Mouse (Mus musculus) thymus, postnatal 4 days (tissue): ENCODE results near the gene Alox12.

Experiments used
- DNase-seq: peaks from one replicate; pipeline ENCODE4 v3.0.0; 2021

Alox12 gene

DNA sequence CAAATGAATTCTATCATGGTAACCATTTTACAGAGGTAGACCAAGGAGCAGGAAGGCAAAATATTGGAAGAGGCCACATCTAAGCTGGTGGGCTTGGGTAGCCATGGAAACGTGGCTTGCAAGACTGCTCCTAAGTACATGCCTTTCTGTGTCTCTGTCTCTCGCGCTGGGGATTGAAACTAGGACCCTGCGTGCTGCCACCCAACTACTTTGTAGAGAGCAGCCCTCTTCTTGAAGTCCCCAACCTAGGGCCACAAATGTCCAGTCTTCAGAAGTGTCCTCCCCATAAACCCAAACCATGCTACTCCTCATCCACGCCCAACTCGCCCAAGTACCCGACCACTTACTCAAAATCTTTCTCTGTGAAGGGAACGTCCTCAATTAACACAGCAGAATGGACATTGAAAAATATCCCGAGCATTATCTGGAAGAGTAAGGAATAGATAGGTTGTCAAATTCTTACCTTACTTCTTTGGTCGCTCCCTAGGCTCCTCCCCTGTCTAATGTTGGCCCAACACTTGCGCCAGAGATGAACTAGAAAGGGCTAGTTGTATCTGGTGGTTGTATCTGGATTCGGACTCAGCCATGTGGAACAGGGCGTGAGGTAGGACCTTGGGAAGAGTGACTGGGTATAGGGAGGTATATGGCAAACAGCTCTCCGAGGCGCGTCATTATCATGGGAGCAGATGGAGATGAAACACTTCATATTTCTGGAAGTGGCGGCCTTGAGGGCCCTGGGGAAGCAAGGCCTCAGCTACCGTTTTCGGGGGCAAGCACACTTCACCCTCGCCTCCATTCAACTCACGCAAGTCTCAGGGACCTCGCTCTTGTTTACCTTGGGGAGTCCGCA, 16.3 kb downstream of the Alox12 start:
- no peak for DNase-seq

DNA sequence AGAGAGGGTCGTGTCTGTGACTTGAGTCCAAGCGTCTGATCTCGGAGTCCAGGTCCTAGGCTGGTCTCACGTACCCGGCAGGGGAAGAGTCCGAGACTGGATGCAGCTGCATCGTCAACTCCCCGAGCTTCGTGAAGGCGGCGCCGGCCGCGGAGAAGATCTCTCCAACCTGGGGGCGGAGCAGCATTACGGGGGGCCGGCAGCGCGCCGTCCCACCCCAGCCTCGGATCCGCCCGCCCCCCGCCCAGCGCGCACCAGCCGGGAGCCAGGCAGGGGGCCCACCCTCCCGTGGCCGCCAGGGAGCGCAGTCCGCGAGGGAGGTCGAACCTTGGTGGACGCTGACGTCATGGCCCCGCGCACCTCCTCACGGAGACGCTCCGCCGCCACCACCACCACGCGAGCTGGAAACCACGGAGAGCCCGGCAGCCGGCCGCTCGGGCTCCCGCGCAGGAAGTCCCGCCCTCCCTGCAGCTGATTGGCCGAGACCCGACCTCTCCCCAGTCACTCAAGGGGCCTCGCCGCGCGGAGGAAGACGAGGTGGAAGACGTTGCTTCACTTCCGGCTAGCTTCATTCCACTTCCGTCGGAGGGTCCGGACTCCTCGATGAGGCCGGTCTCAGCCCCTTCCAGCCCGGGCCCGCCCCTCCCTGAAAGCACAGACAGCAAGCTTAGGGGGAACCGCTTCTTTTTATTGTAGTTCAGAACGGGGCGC, 17.5 kb downstream of the Alox12 start, which contains the start of gene 0610010K14Rik:
Gene 0610010K14Rik (minus strand): TSS at position 458 of the 711 bp plus-strand sequence.
- peak; percentile 98 for DNase-seq

DNA sequence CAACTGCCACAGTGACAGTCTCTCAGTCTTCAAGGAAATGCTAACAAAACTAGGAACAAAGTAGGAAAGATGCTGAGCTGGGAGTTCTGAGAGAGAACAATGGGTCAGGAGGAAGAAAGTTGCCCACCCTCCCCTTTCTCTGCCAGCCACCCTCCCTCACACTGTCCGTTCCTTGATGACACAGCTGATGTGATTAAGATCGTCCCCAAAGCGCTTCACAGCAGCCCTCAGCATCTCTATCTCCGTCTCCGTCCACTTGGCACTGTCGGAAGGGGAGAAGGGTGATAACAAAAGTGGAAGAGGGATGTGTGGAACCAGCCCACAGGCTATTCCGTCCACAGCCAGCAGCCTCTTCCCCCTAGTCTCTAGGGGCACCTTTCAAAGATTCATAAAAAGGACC, 18.4 kb downstream of the Alox12 start:
- DNase-seq = peak; percentile 15

DNA sequence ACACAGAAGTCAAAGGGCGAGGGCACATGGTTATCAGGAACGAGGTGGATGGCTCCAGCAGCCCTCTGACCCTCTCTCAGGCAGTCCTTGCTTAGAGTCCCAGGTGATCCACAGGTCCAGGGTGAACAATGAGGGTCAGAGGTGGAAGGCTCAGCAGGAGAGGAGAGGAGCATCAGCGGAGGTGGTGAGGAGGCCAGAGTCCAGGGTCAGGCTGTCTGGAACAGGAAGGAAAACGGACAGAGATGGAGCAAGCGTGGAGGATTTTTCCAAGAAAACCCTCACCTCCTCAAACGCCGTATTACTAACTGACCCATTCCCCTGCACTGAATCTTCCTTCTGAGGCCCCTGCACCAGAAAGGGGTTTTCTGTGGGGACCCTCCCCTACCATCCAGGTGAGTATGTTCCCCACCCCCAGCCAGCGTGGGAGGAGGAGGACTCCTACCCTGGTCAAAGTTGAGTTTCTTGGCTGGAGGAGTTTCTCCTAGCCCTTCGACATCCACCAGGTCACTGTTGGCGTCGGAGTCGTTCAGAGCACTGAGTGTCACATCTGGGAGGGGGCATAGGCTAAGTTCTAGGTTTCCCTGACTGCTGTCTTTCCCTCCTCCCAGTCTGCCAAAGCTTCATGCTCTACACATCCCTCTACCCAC, 19.8 kb downstream of the Alox12 start:
- no peak for DNase-seq

DNA sequence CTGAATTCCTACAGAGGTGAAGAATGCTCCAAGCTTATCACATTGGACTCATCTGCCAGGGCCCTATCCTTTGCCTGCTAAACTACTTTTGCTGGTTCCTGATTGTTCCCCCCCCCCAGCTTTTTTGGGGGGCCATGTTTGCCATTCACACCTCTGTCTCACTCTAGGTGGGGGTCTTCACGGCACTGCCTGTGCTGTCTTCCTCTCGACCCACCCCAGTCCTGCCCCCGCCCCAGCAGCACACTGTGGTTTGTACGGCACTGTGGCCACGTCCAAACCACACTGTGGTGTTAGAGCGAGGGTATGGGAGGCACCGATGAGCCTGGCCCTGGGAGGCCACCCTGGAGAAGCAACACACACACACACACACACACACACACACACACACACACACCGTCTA, 20.7 kb downstream of the Alox12 start:
- no peak for DNase-seq

DNA sequence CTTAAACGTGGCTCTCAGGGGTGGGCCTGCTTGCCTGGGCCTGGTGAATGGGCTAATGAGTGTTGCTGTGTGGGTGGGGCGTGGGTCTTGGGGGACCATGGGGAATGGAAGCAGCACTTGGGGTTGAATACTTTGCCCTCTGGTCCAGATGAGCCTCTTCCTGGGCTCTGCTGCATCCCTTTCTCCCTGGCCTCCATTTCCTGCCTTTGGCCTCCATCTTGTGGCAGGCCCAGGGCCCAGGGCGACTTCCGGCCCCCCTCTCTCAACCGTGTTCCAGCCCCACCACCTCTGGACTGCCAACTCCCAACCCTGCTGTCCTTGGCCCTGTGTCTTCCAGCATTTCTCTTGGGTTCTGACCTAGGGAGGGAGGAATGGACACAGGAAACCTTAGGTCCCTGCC, 21.1 kb downstream of the Alox12 start:
- DNase-seq = no peak

DNA sequence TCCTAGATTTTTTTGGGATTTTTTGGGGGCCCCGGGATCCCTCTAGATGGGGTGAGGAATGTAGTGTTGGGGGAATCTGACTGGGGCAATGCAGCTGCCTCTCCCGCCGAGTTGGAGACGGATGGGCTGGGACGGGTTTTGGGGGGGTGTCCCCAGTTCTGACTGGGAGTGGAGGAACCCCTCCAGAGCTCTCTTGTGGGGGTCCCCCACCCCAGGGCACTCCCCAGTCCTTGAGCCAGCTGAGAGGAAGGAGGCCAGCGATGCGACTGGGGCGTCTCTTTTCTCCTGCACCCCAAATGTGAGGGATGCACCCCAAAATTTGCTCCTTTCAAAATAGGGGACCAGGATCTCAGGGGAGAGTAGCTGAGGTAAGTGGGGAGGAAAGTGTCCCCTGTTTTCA, 22.1 kb downstream of the Alox12 start:
- no peak for DNase-seq

DNA sequence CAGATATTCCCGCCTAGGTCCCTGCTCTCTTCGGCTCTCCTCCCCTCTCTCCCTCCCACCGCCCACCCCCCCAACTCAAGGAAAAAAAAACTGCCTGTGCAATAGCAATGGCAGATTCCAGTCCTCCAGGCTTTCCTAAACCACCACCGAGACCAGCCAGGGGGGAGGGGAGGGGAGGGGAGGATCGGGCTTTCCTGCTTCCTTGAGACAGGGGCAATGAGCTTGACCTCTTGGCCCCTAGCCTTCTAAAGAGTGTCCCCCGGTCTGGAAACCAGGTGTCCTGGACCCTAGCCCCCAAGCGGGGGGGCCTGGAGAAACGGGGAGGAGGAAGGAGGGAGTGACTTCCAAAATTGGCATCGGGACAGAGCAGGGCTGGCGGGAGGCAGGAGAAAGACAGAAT, 22.6 kb downstream of the Alox12 start:
- no peak for DNase-seq

DNA sequence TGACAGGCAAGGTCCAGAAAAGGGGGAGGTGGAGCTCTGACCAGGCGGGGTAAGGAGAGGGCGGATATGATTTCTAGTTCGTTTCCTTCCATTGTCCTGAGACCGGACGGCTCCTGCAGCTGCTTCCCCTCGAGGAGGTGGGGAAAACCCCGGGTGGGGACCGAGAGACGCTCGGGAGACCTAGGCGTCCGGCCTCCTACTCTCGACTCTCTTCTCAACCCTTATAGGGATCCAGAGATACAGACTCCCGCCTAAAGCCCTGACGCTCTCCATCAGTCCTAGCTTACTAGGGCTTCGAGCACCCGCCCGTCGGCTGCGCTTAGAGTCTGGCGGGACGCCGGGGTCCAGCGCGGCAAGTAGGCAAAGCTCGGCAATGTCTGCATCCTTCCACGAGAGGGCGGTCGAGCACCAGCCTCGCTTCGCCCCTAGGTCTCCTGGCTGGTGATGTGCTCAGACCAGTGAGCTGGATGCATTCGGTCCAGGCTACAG, 24.9 kb downstream of the Alox12 start:
- DNase-seq = peak; percentile 91

DNA sequence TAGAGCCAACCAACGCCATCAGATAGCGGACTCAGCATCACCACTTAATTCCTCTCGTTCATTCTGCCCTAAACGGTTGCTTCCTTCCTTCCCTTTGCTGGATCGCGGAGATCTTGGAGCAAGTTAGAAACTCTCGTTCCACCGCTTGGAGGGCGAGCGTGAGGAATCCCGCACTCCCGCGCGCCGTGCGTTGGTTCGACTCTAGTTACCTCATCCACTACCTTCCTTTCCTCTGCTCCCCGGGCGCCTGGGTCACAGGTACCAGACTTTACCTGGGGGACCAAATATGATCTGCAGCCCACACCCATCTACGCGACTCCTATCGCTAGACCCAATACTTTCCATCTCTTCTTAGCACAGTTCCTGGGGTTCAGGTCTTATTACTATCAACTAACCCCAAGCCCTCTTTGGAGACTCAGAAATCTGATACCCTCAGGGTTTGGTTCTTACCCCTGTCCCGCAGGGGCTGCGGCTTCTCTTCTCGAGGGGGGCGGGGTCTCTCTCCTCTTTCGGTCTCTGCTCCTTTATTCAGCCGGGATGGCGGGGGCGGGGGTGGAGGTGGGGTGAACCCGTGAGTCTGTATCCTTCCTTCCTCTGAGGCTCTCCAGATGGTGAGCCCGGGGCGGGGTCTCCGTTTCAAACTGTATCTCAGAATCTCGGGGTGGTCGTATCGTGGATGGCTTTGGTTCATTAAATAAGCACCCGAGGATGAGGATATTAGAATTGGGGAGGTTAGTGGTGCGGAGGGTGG, 25.7 kb downstream of the Alox12 start, which contains the start of gene Bcl6b:
Gene Bcl6b (minus strand): TSS at position 539 of the 751 bp plus-strand sequence.
- peak; percentile 52 for DNase-seq

DNA sequence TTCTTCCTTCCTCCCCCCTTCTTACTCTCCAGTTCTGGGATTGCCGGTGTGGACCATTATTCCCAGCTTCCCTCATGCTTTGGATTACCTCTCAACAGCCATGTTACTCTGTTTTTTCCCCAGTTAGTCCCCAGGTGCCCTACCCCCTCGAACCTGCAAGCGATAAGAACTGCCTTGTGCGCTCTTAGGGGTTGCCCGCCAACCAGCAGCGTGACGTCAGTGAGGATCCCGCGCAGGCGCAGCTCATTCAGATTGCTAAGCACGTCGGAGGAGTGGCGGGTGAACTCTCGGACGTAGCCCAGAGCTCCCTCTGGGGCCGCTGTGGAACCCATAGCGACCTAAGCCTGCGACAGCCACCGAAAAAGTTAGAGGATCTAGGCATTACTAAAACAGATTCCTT, 26.3 kb downstream of the Alox12 start:
- DNase-seq = peak; percentile 92

DNA sequence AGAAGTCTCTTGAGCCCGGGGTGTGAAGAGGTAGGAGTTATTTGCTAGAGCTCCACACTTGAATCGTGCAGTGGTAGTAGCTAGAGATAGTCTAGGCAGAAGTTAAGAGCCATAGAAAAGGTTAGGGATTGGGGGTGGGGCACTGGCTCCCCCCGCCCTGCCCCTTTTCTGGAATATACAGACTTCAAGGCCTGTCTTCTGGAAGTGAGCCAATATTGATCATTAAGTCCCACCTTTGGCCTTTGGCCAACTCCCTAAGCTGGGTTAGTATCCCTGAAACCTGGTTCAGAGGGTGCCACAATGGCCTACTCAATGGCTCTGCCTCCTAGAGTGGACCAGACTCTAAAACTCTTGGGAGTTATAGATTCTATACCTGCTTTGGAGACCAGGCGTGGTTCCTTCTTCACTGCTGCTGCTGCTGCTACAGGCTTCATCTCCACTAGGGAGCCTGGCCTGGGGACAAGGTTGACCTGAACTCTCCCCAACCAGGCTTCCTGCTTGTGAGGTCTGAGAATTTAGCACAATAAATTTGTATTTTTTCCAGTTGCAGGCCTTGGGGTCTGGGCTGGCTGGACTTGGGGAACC, 27.4 kb downstream of the Alox12 start:
- no peak for DNase-seq

DNA sequence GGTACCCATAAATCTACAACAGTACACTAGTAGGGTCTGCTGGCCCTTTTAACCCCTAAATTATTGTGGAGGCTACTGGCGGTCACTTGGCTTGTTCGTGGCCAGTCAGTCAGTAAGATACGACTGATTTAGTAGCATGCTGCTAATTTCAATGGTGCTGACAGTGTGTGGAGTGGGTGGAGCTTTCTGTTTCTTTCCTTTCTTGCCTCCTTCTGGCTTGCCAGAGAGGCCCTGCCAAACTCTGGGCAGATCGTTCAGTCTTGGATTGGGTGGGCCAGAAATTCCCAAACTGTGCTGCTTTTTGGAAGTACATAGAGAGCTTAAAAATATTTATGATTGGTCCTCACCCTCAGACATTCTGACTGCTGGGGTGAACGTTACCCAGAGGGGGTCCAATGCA, 28.0 kb downstream of the Alox12 start:
- DNase-seq = no peak

DNA sequence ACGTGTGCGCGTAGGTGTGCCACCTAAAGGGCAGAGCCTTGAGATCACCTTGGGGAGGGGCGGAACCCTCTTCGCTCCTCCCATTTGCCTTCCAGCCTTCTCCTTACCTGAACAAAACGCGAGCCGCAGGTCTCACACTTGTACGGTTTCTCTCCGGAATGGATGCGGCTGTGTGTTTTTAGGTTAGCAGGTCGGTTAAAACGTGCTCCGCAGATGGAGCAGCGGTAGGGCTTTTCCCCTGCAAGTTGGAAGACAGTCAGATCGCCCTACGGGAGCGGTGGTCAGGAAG, 28.6 kb downstream of the Alox12 start:
- DNase-seq = no peak

DNA sequence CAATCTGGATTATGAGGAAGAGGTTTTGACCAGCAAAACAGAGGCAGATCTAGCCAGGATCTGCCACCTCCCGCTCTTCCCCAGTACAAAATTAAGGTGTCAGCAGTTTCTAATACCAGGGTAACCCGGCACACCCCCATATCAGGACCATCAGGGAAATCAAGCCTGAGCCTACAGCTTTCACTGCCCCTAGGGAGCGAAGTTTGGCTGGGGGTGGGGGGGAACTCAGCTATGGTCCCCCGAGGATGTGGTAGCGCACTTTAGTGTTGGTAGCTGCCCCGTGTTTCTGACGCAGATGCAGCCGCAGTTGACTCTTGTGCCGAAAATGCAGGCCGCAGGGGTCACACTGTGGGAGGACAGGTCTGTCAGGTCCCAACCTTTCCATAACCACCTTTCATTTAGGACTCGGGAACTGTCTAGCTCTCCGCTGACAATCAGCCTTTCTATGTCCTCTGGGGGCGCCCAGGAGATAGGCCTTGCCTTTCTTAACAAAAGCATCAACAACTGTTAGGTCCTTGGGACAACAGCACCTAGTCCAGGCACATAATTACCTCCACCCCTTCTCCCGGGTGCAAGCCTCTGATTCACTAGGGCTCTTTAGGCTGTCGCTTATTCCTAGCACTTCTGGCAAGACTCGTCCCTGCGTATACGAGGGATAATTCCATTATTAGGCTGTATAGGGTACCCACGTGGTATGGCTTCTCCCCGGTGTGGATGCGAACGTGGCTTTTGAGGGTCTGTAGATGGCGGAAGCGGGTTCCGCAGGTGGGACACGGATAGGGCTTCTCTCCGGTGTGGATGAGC, 29.2 kb downstream of the Alox12 start:
- DNase-seq = no peak

DNA sequence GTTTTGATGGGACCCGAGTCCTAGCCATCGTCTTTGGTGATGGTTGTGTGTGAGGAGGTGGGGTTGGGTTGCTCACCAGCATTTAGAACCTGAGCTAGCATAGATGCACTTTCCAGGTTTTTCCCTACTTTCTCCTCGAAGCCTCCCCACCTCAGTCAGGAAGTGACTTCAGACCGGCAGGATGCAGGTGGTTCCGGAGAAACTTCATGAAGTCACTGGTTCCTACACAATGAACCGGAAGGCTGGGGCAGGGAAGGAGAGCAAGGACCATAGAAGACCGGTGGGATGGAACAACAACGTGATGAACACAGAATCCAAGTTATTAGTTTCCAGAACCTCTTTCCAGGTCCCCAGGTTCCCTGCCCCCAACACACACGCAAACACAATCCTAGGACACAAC, 31.4 kb downstream of the Alox12 start:
- DNase-seq = no peak

DNA sequence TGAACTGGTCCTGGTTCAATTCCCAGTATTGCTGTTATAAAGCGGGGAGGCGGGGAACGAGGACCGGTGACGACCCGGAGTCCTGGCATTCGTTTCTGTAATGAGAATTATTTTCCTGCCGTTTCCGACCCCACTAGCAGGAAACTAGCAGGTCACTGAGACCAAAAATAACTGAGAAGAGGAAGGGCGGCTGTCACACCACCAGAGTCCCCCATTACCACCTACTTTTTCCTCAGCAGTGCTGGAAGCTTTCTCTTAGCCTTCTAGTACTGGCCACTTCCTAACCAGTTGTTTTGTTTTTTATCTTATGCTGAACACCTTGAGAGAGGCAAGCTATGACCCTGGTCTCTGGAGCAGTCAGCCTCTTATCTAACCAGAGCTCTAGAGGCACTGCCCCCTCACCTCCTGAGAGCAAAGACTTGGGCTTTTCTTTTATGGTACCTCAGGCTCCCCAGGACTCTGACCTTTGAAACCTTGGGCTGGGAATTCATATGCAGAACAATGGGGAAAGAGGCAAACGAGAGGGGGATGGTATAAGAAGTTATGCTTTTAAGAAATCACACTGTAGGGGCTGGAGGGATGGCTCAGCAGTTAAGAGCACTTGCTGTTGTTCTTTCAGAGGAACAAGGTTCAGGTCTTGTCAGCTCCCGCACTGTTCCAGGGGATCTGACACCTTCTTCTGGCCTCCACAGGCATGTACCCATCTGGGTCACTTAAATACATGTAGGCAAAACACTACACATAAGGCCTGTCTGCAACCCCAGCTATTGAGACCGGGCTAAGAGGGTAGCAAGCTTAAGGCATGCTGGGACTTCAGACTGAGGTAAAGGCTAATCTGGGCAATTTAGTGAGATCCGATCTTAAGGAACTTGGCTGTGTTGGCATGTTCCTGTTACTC, 33.3 kb downstream of the Alox12 start:
- no peak for DNase-seq

DNA sequence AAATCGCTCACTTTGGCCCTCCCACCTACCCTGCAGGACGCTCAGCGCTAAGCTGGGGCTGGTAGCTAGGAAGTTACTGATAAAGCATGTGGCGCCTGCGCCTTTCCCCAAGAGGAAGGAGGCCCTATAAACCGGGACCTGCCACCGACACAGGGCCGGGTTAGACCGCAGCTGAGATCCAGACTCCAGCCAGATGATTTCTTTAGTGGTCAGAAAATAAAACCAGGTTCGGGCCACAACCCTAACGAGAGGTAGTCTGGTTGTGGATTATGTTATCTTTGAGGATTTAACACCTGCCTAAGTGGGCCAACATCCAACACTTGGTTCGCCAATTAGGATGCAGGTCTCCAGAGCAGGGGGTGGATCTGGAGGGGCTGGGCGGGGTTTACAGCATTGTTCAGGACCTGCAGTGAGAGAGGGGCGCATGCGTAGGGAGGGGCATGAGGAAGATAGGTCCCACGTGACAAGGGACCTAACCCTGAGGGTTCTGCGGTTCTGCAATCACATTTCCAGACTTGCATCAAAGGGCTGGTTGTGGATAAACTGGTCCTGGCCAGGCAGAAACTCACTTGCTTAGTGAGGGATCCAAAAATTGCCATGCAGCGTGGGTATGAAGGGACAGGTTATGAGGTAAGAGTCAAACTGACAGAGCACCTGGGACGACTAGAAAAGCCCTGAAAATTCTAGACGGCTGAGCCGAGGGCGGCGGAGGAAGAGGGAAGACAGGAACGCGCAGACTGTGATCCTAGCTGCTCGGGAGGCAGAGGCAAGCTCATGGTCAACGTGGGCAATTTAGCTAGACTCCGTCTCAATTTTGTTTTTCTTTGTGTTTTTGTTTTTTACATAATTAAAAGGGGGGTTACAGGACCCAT, 34.2 kb downstream of the Alox12 start, which contains the start of gene Slc16a13:
Gene Slc16a13 (minus strand): TSS at position 334 of the 872 bp plus-strand sequence.
- peak; percentile 91 for DNase-seq

DNA sequence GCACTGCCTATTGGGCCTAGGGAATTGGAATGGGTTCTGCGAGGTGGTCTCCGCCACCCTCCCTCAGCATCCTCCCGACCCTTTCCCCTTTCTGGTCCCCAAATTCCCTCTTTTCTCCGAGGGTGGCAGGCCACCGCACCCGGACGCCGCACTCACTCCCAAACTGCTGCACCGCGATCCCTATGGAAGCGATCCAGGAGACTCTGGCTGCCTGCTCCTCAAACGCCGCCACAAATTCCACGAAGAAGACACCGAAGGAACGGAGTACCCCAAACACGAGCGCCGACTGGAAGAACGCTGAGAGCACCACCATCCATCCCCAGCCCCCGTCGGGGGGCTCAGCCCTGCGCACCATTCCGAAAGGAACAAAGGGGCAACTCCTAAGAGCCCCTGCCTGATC, 34.8 kb downstream of the Alox12 start:
- DNase-seq = no peak
